Mouse (Mus musculus) urinary bladder, postnatal 10 days (tissue): ENCODE results near the gene Mri1.

ENCODE experiments used
- DNase-seq: peaks from one replicate; pipeline ENCODE4 v3.0.0; 2022; ENCODE audit warnings: low spot score

Mri1 gene

DNA sequence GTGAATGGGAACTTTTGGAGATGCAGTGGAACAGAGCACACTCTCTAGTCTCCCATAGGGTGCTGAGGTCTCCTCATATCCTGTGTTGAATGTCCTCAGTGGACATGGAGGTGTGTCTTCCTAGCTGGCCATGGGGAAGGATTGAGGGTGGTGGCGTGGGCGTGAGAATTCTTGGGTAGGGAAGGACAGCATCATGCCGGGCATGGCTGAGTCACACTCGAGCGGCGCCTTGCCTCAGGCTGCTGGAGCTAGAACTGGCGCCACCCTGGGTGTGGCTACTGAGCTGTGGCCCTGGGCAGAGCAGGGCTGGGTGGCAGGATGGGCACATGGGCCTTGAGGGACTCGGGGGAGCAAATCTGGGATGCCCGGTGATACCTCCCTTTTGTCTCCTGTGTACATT, 54.7 kb downstream of the Mri1 start:
- DNase-seq, result no peak

DNA sequence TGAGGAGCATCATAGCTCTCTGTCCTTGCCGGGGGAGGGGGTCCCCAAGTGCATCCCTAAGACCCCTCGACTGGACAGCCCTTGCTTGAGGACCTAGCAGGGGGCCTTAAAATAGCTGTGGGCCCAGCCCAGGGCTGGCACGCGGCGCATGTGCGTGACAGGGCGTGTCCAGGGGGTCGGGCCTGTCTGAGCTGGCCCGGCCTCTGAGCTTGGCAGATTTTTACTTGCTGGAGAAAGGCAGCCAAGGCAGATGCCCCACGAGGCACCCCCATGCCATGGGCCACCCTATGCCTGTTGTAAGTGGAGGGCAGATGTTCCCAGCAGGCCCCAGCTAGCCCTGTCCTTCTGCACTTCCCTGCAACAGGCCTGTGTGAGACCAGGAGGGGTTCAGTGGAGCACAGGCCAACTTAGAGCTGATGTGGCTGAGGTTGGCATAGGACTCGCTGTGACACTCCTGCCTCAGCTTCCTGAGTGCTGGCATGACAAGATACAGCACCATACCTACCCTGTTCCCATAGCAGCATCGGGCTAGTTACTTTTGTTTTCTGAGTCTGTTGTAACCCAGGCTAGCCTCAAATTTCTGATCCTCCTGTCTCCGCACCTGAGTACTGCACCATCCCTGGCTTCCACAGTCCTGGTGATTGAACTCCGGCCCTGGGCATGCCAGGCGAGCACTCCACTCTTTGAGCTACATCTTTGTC, 55.4 kb downstream of the Mri1 start:
- no peak for DNase-seq

GRCm38 (mm10) chr8:84200652-84201544, 56.2 kb downstream of the Mri1 start:
- DNase-seq, result no peak

- no peak for DNase-seq
Measured at GRCm38 (mm10) chr8:84200126-84200555, 57.0 kb downstream of the Mri1 start.
